Mouse (Mus musculus) testis, adult 2 months (tissue): ENCODE results near the gene Cadps2. TPM values are rescaled to one million over a fixed set of nuclear protein-coding genes. Genes with fewer than 3 reads are reported as not detected.

ENCODE experiments used
- H3K27ac ChIP-seq: fragments of 200-500 bp; 2 replicates; pipeline ENCODE4 v1.5.1; 2012; ENCODE audit warnings: low read depth, low read length; ENCODE audit not compliant: control insufficient read depth, insufficient read depth
- H3K27me3 ChIP-seq: fragments of 200-500 bp; 2 replicates; pipeline ENCODE4 v1.6.1; 2012; ENCODE audit warnings: mild to moderate bottlenecking, low read length, moderate library complexity; ENCODE audit not compliant: control insufficient read depth, insufficient read depth
- H3K36me3 ChIP-seq: fragments of 200-500 bp; 2 replicates; pipeline ENCODE4 v1.6.1; 2012; ENCODE audit warnings: mild to moderate bottlenecking, low read length; ENCODE audit not compliant: control insufficient read depth, insufficient read depth
- H3K4me1 ChIP-seq: fragments of 200-500 bp; 2 replicates; pipeline ENCODE4 v1.6.1; 2012; ENCODE audit warnings: low read length; ENCODE audit not compliant: control insufficient read depth, insufficient read depth
- H3K4me3 ChIP-seq: fragments of 200-500 bp; 2 replicates; pipeline ENCODE4 v1.5.1; 2012; ENCODE audit warnings: low read depth, mild to moderate bottlenecking, low read length, moderate library complexity, mixed read lengths; ENCODE audit not compliant: control insufficient read depth
- CTCF ChIP-seq: fragments of 200-500 bp; IDR thresholded peaks from 2 replicates; pipeline ENCODE4 v1.5.1; 2012; ENCODE audit warnings: low read depth, mild to moderate bottlenecking, inconsistent platforms, low read length, moderate library complexity; ENCODE audit not compliant: control insufficient read depth, insufficient read depth, insufficient replicate concordance
- POLR2A ChIP-seq: fragments of 200-500 bp; IDR thresholded peaks from 2 replicates; pipeline ENCODE4 v1.6.1; 2012; ENCODE audit warnings: low read depth, mild to moderate bottlenecking, inconsistent platforms, low read length, moderate library complexity; ENCODE audit not compliant: control insufficient read depth
- polyA plus RNA-seq: library from polyadenylated mRNA; depleted of rRNA; stranded (reverse); fragments of >200 nt; gene quantifications from 2 replicates; pipeline ENCODE4 v1.2.3, GENCODE M21; 2012

Cadps2 gene
- polyA plus RNA-seq, 1 experiment, result 0.77 TPM

- TF ChIP-seq POLR2A (no peak), CTCF (no peak)
- Histone ChIP-seq H3K27ac (no peak overlapping the region), H3K4me3 (no peak overlapping the region), H3K4me1 (no peaks in the 10 kb centered on the region), H3K36me3 (no peaks in the 10 kb centered on the region), H3K27me3 (no peaks in the 10 kb centered on the region)
Observed at GRCm38 (mm10) chr6:23361842-23362451, 477.3 kb downstream of the Cadps2 start.

- Histone ChIP-seq H3K36me3 (no peaks in the 10 kb centered on the region), H3K27me3 (no peaks in the 10 kb centered on the region), H3K4me3 (no peak overlapping the region), H3K27ac (no peak overlapping the region), H3K4me1 (no peaks in the 10 kb centered on the region)
- TF ChIP-seq CTCF (no peak), POLR2A (no peak)
Observed at GRCm38 (mm10) chr6:23360596-23360995, 478.6 kb downstream of the Cadps2 start.

GRCm38 (mm10) chr6:23356141-23356540 is 483.1 kb downstream of the Cadps2 start:
- Histone ChIP-seq H3K27ac (no peak overlapping the region), H3K27me3 (no peaks in the 10 kb centered on the region), H3K4me3 (no peak overlapping the region), H3K36me3 (no peaks in the 10 kb centered on the region), H3K4me1 (no peaks in the 10 kb centered on the region)
- no peak for TF ChIP-seq POLR2A
- TF ChIP-seq CTCF, result no peak

- Histone ChIP-seq H3K4me3 (no peak overlapping the region), H3K27me3 (no peaks in the 10 kb centered on the region), H3K36me3 (no peaks in the 10 kb centered on the region), H3K4me1 (no peaks in the 10 kb centered on the region), H3K27ac (no peak overlapping the region)
- TF ChIP-seq CTCF (no peak), POLR2A (no peak)
Observed at GRCm38 (mm10) chr6:23353480-23353879, 485.7 kb downstream of the Cadps2 start.

GRCm38 (mm10) chr6:23337411-23338063 is 501.7 kb downstream of the Cadps2 start:
- no peak overlapping the region for H3K27ac ChIP-seq
- no peaks in the 10 kb centered on the region for H3K36me3 ChIP-seq

GRCm38 (mm10) chr6:23314945-23315344 is 524.3 kb downstream of the Cadps2 start:
- Histone ChIP-seq H3K4me1 (no peaks in the 10 kb centered on the region), H3K27ac (no peak overlapping the region), H3K36me3 (no peaks in the 10 kb centered on the region), H3K27me3 (no peaks in the 10 kb centered on the region), H3K4me3 (no peak overlapping the region)
- no peak for TF ChIP-seq POLR2A
- TF ChIP-seq CTCF, result no peak

More at GRCm38 (mm10) chr6:23337411-23338063, 501.7 kb downstream of the Cadps2 start:
- TF ChIP-seq CTCF (no peak), POLR2A (no peak)
- H3K27me3 ChIP-seq, result no peaks in the 10 kb centered on the region
- no peak overlapping the region for H3K4me3 ChIP-seq
- H3K4me1 ChIP-seq, result no peaks in the 10 kb centered on the region

GRCm38 (mm10) chr6:23314291-23314690 is 524.9 kb downstream of the Cadps2 start:
- Histone ChIP-seq H3K27ac (no peak overlapping the region), H3K4me1 (no peaks in the 10 kb centered on the region), H3K4me3 (no peak overlapping the region), H3K27me3 (no peaks in the 10 kb centered on the region), H3K36me3 (no peaks in the 10 kb centered on the region)
- TF ChIP-seq CTCF, result no peak
